Mouse (Mus musculus): ENCODE measurements around the gene Pigc.

DNA sequence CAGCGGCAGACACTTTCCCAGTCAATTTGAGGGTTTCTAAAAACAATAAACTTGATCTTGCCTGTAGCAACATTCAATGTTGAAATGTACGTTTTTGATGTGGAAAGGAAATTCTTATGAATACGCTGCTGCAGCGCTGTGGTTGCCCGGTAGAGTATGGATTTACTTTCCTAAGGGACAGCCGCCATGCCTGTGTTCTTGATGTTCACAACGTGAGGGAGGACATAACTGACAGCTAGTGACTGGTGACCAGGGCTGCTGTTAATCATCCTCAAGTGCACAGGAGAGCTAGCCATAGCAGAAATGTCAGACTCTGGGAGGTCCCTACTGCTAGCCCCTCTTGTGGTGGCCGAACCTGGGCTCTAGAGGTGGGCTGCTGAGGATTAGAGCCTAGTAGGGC lies 40.1 kb downstream of the Pigc start:
- TF ChIP-seq CTCF (IDR thresholded peaks at IDR 0.05; ENCODE audit: borderline replicate concordance, insufficient read depth, low read depth, low read length) (no peak), POLR2A (IDR thresholded peaks at IDR 0.05; ENCODE audit: borderline replicate concordance, insufficient read depth, low read length) (no peak)
